Mouse (Mus musculus) hindbrain, embryonic 16.5 days (tissue): Measurements from ENCODE around the gene Arhgap19. TPM values are rescaled to one million over a fixed set of nuclear protein-coding genes. Genes with fewer than 3 reads are reported as not detected.

Source experiments
- ATAC-seq: fragments of 200-750 bp; cut with Nextera tagmentation; 2 replicates; pipeline ENCODE4 v1.8.0; 2017; ENCODE audit warnings: moderate TSS enrichment, moderate library complexity
- H3K27ac ChIP-seq: fragments of 300-500 bp; sonication (generic); 2 replicates; pipeline ENCODE4 v1.5.1; 2014; ENCODE audit warnings: low read depth, mild to moderate bottlenecking, control low read depth, low read length, moderate library complexity
- H3K27me3 ChIP-seq: fragments of 300-500 bp; sonication (generic); replicated peaks from 2 replicates; pipeline ENCODE4 v1.6.1; 2014; ENCODE audit warnings: low read length; ENCODE audit not compliant: control insufficient read depth, insufficient read depth
- H3K36me3 ChIP-seq: fragments of 300-500 bp; sonication (generic); 2 replicates; pipeline ENCODE4 v1.6.1; 2014; ENCODE audit warnings: mild to moderate bottlenecking, low read length, moderate library complexity, mixed read lengths; ENCODE audit not compliant: control insufficient read depth, insufficient read depth
- H3K4me1 ChIP-seq: fragments of 300-500 bp; sonication (generic); 2 replicates; pipeline ENCODE4 v1.6.1; 2014; ENCODE audit warnings: low read depth, low read length; ENCODE audit not compliant: control insufficient read depth, insufficient read depth
- H3K4me2 ChIP-seq: fragments of 300-500 bp; sonication (generic); 2 replicates; pipeline ENCODE4 v1.6.1; 2014; ENCODE audit warnings: mild to moderate bottlenecking, low read length, control low read depth, moderate library complexity
- H3K4me3 ChIP-seq: fragments of 300-500 bp; sonication (generic); 2 replicates; pipeline ENCODE4 v1.5.1; 2014; ENCODE audit warnings: mild to moderate bottlenecking, low read length, control low read depth, moderate library complexity
- H3K9ac ChIP-seq: fragments of 300-500 bp; sonication (generic); 2 replicates; pipeline ENCODE4 v1.6.1; 2014; ENCODE audit warnings: low read depth, mild to moderate bottlenecking, control low read depth, low read length, moderate library complexity
- H3K9me3 ChIP-seq: fragments of 300-500 bp; sonication (generic); 2 replicates; pipeline ENCODE4 v1.6.1; 2014; ENCODE audit warnings: mild to moderate bottlenecking, low read length, moderate library complexity; ENCODE audit not compliant: control insufficient read depth
- WGBS: fragments of 180-500 bp; shearing (Covaris S2); extraction: QIAGEN DNeasy Blood & Tissue Kit; methylation state at CpG from one replicate; pipeline ENCODE4 v1.1.7; 2014; 5-methylcytosine and 5-hydroxymethylcytosine counted together
- polyA plus RNA-seq: library from polyadenylated mRNA; unstranded; fragments of >200 nt; fragmentation: Nextera tagmentation; extraction: Ambion mirVana; gene quantifications from 2 replicates; pipeline ENCODE4 v1.2.1, GENCODE M21; 2015

Arhgap19 gene
- polyA plus RNA-seq, 1 experiment from 2014 or later, result 3.8 TPM

- 85% methylated on average over 8 of the region's 8 CpGs for WGBS
- H3K9ac ChIP-seq, result no peak overlapping the region
- ATAC-seq, result no peak
- no peaks in the 10 kb centered on the region for H3K36me3 ChIP-seq
- no peak overlapping the region for H3K4me2 ChIP-seq
- no peaks in the 10 kb centered on the region for H3K9me3 ChIP-seq
- no peaks in the 10 kb centered on the region for H3K4me1 ChIP-seq
- H3K27ac ChIP-seq, result no peak overlapping the region
- no peak overlapping the region for H3K4me3 ChIP-seq
- H3K27me3 ChIP-seq, result no peaks in the 10 kb centered on the region
Measured at GRCm38 (mm10) chr19:41808104-41808634, 6.3 kb upstream of the Arhgap19 start.

GRCm38 (mm10) chr19:41807497-41807896, 5.7 kb upstream of the Arhgap19 start:
- ATAC-seq, result no peak
- no peak overlapping the region for H3K4me3 ChIP-seq
- 91% methylated on average over 9 of the region's 9 CpGs for WGBS
- H3K27me3 ChIP-seq, result no peaks in the 10 kb centered on the region
- H3K9ac ChIP-seq, result no peak overlapping the region
- no peaks in the 10 kb centered on the region for H3K4me1 ChIP-seq
- H3K9me3 ChIP-seq, result no peaks in the 10 kb centered on the region
- H3K27ac ChIP-seq, result no peak overlapping the region
- H3K36me3 ChIP-seq, result no peaks in the 10 kb centered on the region
- no peak overlapping the region for H3K4me2 ChIP-seq

- WGBS, result 92% methylated on average over 4 of the region's 4 CpGs
- no peak overlapping the region for H3K4me2 ChIP-seq
- no peaks in the 10 kb centered on the region for H3K27me3 ChIP-seq
- H3K4me1 ChIP-seq, result peaks cover 8% of the 10 kb centered on the region
- H3K4me3 ChIP-seq, result no peak overlapping the region
- no peak overlapping the region for H3K27ac ChIP-seq
- H3K9me3 ChIP-seq, result no peaks in the 10 kb centered on the region
- no peaks in the 10 kb centered on the region for H3K36me3 ChIP-seq
- no peak overlapping the region for H3K9ac ChIP-seq
- ATAC-seq, result no peak
Measured at GRCm38 (mm10) chr19:41805831-41806230, 4.0 kb upstream of the Arhgap19 start.

GRCm38 (mm10) chr19:41803322-41803721, 1.5 kb upstream of the Arhgap19 start:
- H3K27me3 ChIP-seq, result no peaks in the 10 kb centered on the region
- no peak overlapping the region for H3K4me3 ChIP-seq
- H3K4me2 ChIP-seq, result no peak overlapping the region
- no peak overlapping the region for H3K9ac ChIP-seq
- no peaks in the 10 kb centered on the region for H3K9me3 ChIP-seq
- ATAC-seq, result no peak
- H3K36me3 ChIP-seq, result no peaks in the 10 kb centered on the region
- 39% methylated on average over 7 of the region's 7 CpGs for WGBS
- H3K27ac ChIP-seq, result no peak overlapping the region
- H3K4me1 ChIP-seq, result peaks cover 10% of the 10 kb centered on the region

- peak overlapping the region; percentile 69 for H3K4me3 ChIP-seq
- H3K4me2 ChIP-seq, result peak overlapping the region; percentile 83
- H3K9ac ChIP-seq, result peak overlapping the region; percentile 64
- no peaks in the 10 kb centered on the region for H3K9me3 ChIP-seq
- no peaks in the 10 kb centered on the region for H3K36me3 ChIP-seq
- peaks cover 10% of the 10 kb centered on the region for H3K4me1 ChIP-seq
- H3K27me3 ChIP-seq, result no peaks in the 10 kb centered on the region
- no peak for ATAC-seq
- peak overlapping the region; percentile 63 for H3K27ac ChIP-seq
- 4% methylated on average over 26 of the region's 26 CpGs for WGBS
Measured at GRCm38 (mm10) chr19:41800986-41801741, 683 bp downstream of the Arhgap19 start.

GRCm38 (mm10) chr19:41800451-41800850, 1.4 kb downstream of the Arhgap19 start:
- H3K4me1 ChIP-seq, result peaks cover 10% of the 10 kb centered on the region
- no peaks in the 10 kb centered on the region for H3K9me3 ChIP-seq
- H3K9ac ChIP-seq, result no peak overlapping the region
- H3K27ac ChIP-seq, result no peak overlapping the region
- no peaks in the 10 kb centered on the region for H3K27me3 ChIP-seq
- WGBS, result 41% methylated on average over 6 of the region's 6 CpGs
- no peak for ATAC-seq
- H3K4me2 ChIP-seq, result peak overlapping the region; percentile 83
- no peak overlapping the region for H3K4me3 ChIP-seq
- H3K36me3 ChIP-seq, result no peaks in the 10 kb centered on the region

GRCm38 (mm10) chr19:41797536-41797935, 4.3 kb downstream of the Arhgap19 start:
- 94% methylated on average over 6 of the region's 6 CpGs for WGBS
- H3K4me2 ChIP-seq, result no peak overlapping the region
- H3K4me3 ChIP-seq, result no peak overlapping the region
- H3K9me3 ChIP-seq, result no peaks in the 10 kb centered on the region
- no peak for ATAC-seq
- H3K4me1 ChIP-seq, result peaks cover 10% of the 10 kb centered on the region
- no peaks in the 10 kb centered on the region for H3K27me3 ChIP-seq
- H3K36me3 ChIP-seq, result no peaks in the 10 kb centered on the region
- H3K9ac ChIP-seq, result no peak overlapping the region
- no peak overlapping the region for H3K27ac ChIP-seq

- 89% methylated on average over 12 of the region's 12 CpGs for WGBS
- H3K4me3 ChIP-seq, result no peak overlapping the region
- H3K36me3 ChIP-seq, result no peaks in the 10 kb centered on the region
- peaks cover 7% of the 10 kb centered on the region for H3K4me1 ChIP-seq
- no peak overlapping the region for H3K27ac ChIP-seq
- H3K27me3 ChIP-seq, result no peaks in the 10 kb centered on the region
- ATAC-seq, result no peak
- no peak overlapping the region for H3K9ac ChIP-seq
- no peaks in the 10 kb centered on the region for H3K9me3 ChIP-seq
- H3K4me2 ChIP-seq, result no peak overlapping the region
Measured at GRCm38 (mm10) chr19:41796789-41797327, 5.0 kb downstream of the Arhgap19 start.

- H3K4me1 ChIP-seq, result peaks cover 6% of the 10 kb centered on the region
- 83% methylated on average over 3 of the region's 3 CpGs for WGBS
- H3K9me3 ChIP-seq, result no peaks in the 10 kb centered on the region
- H3K9ac ChIP-seq, result no peak overlapping the region; the same call in 1 of the 2 replicates
- no peaks in the 10 kb centered on the region for H3K36me3 ChIP-seq
- no peak for ATAC-seq
- no peaks in the 10 kb centered on the region for H3K27me3 ChIP-seq
- no peak overlapping the region for H3K4me2 ChIP-seq
- no peak overlapping the region for H3K4me3 ChIP-seq
- no peak overlapping the region for H3K27ac ChIP-seq
Measured at GRCm38 (mm10) chr19:41796148-41796760, 5.6 kb downstream of the Arhgap19 start.
